Mouse (Mus musculus) forebrain, embryonic 10.5 days (tissue): ENCODE data around the gene Mpv17l. TPM values are rescaled to one million over a fixed set of nuclear protein-coding genes. Genes with fewer than 3 reads are reported as not detected.
"Not testable (repeated sequence)": the region's sequence is repeated elsewhere in the genome, so short reads cannot be mapped to it uniquely, and the experiment has no call there.

Source experiments
- DNase-seq: peaks from one replicate; pipeline ENCODE4 v3.0.0-alpha.2; 2017; ENCODE audit warnings: low spot score; ENCODE audit errors: extremely low spot score
- H3K27ac ChIP-seq: fragments of 300-500 bp; sonication (generic); 2 replicates; pipeline ENCODE4 v1.5.1; 2016; ENCODE audit warnings: mild to moderate bottlenecking
- H3K27me3 ChIP-seq: fragments of 300-500 bp; sonication (generic); 2 replicates; pipeline ENCODE4 v1.6.1; 2016; ENCODE audit warnings: mild to moderate bottlenecking; ENCODE audit not compliant: poor library complexity, severe bottlenecking
- H3K36me3 ChIP-seq: fragments of 300-500 bp; sonication (generic); replicated peaks from 2 replicates; pipeline ENCODE4 v1.6.1; 2016; ENCODE audit warnings: mild to moderate bottlenecking, moderate library complexity
- H3K4me1 ChIP-seq: fragments of 300-500 bp; sonication (generic); 2 replicates; pipeline ENCODE4 v1.6.1; 2016
- H3K4me3 ChIP-seq: fragments of 300-500 bp; sonication (generic); 2 replicates; pipeline ENCODE4 v1.5.1; 2016; ENCODE audit warnings: mild to moderate bottlenecking, moderate library complexity
- H3K9me3 ChIP-seq: fragments of 300-500 bp; sonication (generic); 2 replicates; pipeline ENCODE4 v1.6.1; 2016; ENCODE audit warnings: mild to moderate bottlenecking, moderate library complexity
- WGBS: fragments of 180-500 bp; shearing (Covaris S2); methylation state at CpG from one replicate; pipeline ENCODE4 v1.1.7; 2016; 5-methylcytosine and 5-hydroxymethylcytosine counted together
- polyA plus RNA-seq: library from polyadenylated mRNA; unstranded; fragments of >200 nt; fragmentation: Nextera tagmentation; extraction: Ambion mirVana; gene quantifications from 2 replicates; pipeline ENCODE4 v1.2.1, GENCODE M21; 2016

Mpv17l gene
- polyA plus RNA-seq, result 3.1 TPM in 2 replicates

DNA sequence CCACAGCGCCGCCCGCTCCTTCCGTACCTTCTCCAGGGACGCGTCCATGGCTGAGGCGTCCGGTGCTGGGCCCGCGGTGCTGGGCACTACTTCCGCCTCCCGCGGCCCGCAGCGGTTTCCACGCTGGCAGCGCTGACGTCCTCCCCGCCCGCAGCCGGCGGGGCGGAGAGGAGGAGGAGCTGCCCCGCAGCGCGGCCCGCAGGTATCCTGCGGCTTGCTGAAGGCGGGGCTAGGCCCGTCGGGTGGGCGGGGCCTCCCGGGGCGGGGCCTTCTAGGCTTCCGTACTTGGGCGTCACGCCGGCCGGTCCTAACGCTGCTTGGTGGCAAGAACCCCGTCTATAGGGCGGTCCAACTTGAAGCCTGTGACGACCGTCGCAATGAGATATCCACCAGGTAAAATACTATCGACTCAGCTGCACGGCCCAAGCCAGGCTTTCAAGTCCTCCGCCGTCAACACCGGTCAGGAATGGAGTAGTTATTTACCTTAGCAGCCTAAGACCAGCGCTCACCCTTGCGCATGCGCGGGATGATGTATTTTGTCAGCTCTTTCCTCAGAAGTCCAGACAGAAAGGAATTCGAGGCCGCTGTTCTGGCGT is at the start of gene Mpv17l, which contains the start of gene Pdxdc1:
Gene Mpv17l, plus strand, starts transcription at position 274 of the 596 bp plus-strand sequence.
Gene Pdxdc1, minus strand, starts transcription at position 244 of the 596 bp plus-strand sequence.
- peaks cover 15% of the 10 kb centered on the region for H3K4me1 ChIP-seq
- under 1% methylated on average over 57 of the region's 57 CpGs for WGBS

DNA sequence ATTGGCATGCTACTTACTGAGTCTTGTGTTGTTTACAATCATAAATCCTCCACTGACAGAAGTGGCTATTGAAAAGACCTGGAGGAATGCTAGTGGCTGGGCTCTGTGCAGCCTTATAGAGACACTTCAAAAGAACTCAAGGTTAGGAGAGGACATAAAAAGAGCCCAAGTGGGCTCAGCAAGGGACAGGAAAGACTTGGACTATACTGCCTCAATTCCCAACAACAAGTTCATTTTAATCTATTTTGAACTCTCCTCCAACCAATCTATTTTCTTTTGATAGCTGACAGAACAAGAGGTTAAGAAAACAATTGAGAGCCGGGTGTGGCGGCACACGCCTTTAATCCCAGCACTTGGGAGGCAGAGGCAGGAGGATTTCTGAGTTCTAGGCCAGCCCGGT is 49.1 kb upstream of the Mpv17l start:
- H3K27ac ChIP-seq, result no peak overlapping the region
- 91% methylated on average over 4 of the region's 4 CpGs for WGBS
- H3K27me3 ChIP-seq, result no peaks in the 10 kb centered on the region
- H3K36me3 ChIP-seq, result peaks cover 65% of the 10 kb centered on the region
- H3K4me1 ChIP-seq, result no peaks in the 10 kb centered on the region
- DNase-seq, result no peak
- H3K4me3 ChIP-seq, result no peak overlapping the region
- H3K9me3 ChIP-seq, result no peaks in the 10 kb centered on the region

More for the DNA sequence above, at the start of gene Mpv17l, which contains the start of gene Pdxdc1:
- H3K36me3 ChIP-seq, result no peaks in the 10 kb centered on the region
- no peaks in the 10 kb centered on the region for H3K9me3 ChIP-seq
- H3K27me3 ChIP-seq, result no peaks in the 10 kb centered on the region
- DNase-seq, result peak; percentile 97
- peak within 1 kb of the TSS; percentile 89 for H3K27ac ChIP-seq
- H3K4me3 ChIP-seq, result peak within 1 kb of the TSS; percentile 86

DNA sequence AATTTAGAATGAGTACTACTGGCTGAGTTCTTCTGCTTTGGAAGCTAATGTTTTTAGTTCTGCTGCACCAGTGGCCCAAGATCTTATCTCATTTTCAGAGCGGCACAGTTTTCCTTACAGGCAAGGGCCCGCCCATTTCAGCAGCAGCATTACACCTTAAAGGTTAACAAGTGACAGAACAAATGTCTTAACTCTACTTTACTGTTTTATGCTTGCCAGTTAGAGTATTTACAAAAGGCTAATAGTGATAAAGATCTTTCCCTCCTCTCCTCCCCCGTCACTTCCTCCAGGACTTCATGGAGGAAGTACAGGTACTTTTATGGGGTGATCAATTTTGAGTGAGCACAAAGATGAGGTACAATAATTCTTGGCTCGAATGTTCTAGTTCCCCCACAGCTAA is 36.9 kb upstream of the Mpv17l start:
- Histone ChIP-seq H3K27ac (no peak overlapping the region), H3K36me3 (peaks cover 32% of the 10 kb centered on the region), H3K4me3 (no peak overlapping the region), H3K27me3 (no peaks in the 10 kb centered on the region), H3K4me1 (peaks cover 12% of the 10 kb centered on the region), H3K9me3 (no peaks in the 10 kb centered on the region)
- 87% methylated on average over 4 of the region's 4 CpGs for WGBS
- no peak for DNase-seq

DNA sequence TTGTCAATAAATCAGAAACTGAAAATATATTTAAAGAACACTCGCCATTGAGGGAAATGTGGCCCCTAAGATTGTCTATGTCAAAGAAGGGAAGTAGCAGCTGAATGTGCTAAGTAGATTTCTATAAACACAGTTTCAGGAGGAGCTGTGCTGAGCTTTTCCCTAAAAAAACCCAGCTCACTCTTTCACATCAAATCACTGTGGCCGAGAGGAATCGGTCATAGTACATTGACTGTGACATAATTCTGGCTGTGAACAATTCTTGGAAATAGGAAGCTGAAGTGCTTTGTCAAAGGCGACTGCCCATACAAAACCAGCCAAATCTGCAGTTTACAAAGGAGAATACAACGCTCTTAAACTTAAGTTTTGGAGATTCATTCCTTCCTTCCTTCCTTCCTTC is 36.3 kb upstream of the Mpv17l start:
- DNase-seq, result no peak
- Histone ChIP-seq H3K4me3 (no peak overlapping the region), H3K9me3 (no peaks in the 10 kb centered on the region), H3K27ac (no peak overlapping the region), H3K27me3 (no peaks in the 10 kb centered on the region), H3K36me3 (peaks cover 33% of the 10 kb centered on the region), H3K4me1 (peaks cover 12% of the 10 kb centered on the region)
- 91% methylated on average over 5 of the region's 5 CpGs for WGBS

DNA sequence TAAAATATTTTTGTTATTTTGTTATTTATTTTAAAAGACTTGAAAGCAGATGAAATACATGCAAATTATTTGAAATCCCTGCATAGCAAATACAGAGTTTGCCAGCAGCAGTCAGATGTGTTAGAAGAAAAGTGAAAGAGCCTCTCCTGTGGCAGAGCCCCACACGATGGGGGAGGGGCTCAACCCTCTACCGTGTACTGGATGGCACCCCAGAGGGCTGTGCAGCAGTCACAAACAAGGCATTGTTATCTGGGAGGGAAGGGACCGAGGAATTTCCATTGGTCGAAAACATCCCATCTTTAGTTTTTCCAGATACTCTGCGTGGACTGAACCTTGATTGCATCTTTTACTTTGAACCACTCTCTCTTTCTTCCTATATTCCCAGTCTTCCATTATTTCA is 35.6 kb upstream of the Mpv17l start:
- not testable (repeated sequence) for H3K27me3 ChIP-seq, H3K27ac ChIP-seq, H3K9me3 ChIP-seq, DNase-seq
- H3K4me1 ChIP-seq, result peaks cover 12% of the 10 kb centered on the region
- H3K36me3 ChIP-seq, result peaks cover 38% of the 10 kb centered on the region
- H3K4me3 ChIP-seq, result peak overlapping the region; percentile 53
- WGBS, result 10% methylated on average over 5 of the region's 5 CpGs

DNA sequence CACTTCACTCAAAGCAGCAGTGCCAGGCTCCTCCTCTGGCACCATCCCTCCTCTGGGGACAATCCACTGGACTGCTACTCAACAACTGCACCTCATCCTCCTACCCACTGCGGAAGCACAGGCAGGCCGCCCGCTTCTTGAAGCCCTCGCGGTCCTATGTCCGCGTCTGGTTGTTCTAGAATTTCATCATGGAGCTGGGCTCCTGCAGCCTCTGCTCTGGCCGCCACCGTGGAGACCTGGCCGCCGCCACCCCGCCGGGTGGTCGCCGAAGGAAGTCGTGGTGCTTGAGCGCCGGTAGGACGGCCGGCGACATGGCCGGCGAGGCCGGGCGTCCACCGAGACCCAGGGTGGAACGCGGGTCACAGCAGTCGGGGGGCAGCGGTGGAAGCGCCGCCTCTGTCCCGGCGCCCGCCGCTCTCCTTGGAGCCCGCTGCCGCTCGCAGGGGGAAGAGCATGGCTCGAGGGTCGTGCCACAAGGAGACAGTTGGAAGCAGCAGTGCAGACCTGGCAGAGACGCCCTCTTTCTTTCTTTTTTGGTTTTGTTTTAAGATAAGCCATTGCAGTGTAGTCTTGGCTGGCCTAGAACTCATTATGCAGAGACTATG is 34.9 kb upstream of the Mpv17l start:
- Histone ChIP-seq H3K27ac (peak overlapping the region; percentile 83), H3K9me3 (no peaks in the 10 kb centered on the region), H3K27me3 (no peaks in the 10 kb centered on the region), H3K4me1 (peaks cover 12% of the 10 kb centered on the region), H3K4me3 (peak overlapping the region; percentile 53), H3K36me3 (peaks cover 33% of the 10 kb centered on the region)
- DNase-seq, result peak; percentile 31
- 4% methylated on average over 42 of the region's 42 CpGs for WGBS

DNA sequence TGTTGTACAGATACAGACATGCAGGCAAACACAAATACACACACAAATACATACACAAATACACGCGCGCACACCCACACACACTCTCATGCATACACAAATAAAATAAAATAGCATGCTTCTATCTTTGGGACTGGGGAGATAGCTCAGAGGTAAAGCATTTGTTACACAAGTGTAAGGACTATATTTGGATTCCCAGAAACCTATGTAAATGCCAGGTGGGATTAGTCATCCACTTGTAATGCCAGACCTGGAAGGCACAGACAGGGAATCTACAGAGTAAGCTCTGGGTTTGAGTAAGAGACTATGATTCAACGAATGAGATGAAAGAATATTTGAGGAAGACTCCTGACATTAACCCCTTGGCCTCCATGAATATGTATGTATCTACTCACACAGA is 27.5 kb upstream of the Mpv17l start:
- peaks cover 57% of the 10 kb centered on the region for H3K36me3 ChIP-seq
- no peaks in the 10 kb centered on the region for H3K9me3 ChIP-seq
- no peaks in the 10 kb centered on the region for H3K27me3 ChIP-seq
- 97% methylated on average over 4 of the region's 4 CpGs for WGBS
- no peaks in the 10 kb centered on the region for H3K4me1 ChIP-seq
- no peak overlapping the region for H3K27ac ChIP-seq
- no peak for DNase-seq
- no peak overlapping the region for H3K4me3 ChIP-seq

DNA sequence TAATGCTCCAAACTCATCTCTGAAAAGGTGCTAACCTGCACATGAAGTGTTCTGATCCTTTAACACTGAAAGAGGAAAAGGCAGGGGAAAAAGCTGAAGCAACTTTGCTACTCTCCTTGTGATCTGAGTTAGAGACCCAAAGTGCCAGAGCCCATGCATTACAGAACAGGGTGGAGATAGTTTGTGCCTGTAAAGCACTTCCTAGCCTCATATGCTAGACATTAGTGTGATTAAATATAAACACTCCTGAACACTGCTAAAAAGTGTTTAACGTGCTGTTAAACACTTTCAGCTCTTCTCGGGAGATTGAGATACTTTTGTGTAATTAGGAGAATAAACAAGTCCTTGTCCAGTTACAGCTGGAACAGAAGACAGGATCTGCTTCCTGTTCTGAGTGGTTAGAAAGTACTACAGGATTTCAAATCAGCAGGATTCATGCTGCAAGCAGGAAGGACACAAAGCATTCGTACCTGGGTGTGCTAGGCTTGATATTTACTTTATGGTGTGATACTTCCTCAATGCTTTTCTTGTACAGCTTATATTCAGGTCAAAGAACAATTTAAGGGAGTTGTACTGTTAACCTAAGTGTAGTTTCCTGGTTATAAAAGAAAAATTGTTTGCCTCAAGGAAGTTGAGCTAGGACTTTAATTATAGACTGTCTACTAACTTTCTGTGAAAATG is 19.7 kb upstream of the Mpv17l start:
- 63% methylated on average over 3 of the region's 3 CpGs for WGBS

DNA sequence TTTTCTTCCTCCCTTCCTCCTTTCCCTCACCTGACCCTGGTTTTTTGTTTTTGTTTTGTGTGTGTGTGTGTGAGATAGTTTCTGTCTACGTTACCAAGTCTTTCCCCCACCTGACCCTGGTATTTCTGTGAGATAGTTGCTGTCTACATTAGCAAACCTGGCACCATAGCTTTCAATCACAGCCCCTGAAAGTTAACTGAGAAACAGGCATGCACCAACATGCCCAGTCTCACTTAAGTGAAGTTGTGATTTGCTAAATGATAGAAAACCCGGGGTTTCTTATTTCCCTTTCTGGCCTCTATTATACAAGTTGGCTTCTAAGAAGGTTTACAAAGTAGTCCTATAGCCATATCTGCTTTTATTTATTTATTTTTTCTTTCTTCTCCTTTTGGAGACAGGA is 12.5 kb upstream of the Mpv17l start:
- no peak overlapping the region for H3K4me3 ChIP-seq
- no peaks in the 10 kb centered on the region for H3K36me3 ChIP-seq
- H3K27ac ChIP-seq, result no peak overlapping the region
- 82% methylated on average over 2 of the region's 2 CpGs for WGBS
- no peaks in the 10 kb centered on the region for H3K4me1 ChIP-seq
- no peaks in the 10 kb centered on the region for H3K27me3 ChIP-seq
- H3K9me3 ChIP-seq, result no peaks in the 10 kb centered on the region
- DNase-seq, result no peak

More for the DNA sequence above, 19.7 kb upstream of the Mpv17l start:
- Histone ChIP-seq H3K36me3 (peaks cover 9% of the 10 kb centered on the region), H3K27me3 (no peaks in the 10 kb centered on the region), H3K4me1 (no peaks in the 10 kb centered on the region), H3K9me3 (no peaks in the 10 kb centered on the region), H3K4me3 (no peak overlapping the region), H3K27ac (no peak overlapping the region)
- no peak for DNase-seq

DNA sequence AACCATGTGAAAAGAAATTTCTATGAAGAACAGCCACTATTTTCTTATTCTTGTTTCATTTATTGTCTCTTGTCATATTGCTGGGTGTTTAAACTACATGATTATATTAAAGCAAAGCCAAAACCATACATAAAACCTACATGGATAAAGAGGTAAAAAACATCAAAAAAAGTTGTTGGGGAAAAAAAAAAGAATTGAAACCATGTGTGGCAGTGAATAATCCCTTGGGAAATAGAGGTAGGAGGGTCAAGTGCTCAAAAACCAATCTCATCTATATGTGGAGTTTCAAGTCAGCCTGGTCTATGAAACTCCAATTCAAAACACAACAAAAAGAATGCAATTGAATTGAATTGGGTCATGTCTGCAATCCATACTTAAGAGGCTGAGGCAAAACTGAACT is 10.1 kb upstream of the Mpv17l start:
- no peak for DNase-seq
- Histone ChIP-seq H3K4me1 (no peaks in the 10 kb centered on the region), H3K27ac (no peak overlapping the region), H3K27me3 (no peaks in the 10 kb centered on the region), H3K9me3 (no peaks in the 10 kb centered on the region), H3K4me3 (no peak overlapping the region), H3K36me3 (no peaks in the 10 kb centered on the region)

DNA sequence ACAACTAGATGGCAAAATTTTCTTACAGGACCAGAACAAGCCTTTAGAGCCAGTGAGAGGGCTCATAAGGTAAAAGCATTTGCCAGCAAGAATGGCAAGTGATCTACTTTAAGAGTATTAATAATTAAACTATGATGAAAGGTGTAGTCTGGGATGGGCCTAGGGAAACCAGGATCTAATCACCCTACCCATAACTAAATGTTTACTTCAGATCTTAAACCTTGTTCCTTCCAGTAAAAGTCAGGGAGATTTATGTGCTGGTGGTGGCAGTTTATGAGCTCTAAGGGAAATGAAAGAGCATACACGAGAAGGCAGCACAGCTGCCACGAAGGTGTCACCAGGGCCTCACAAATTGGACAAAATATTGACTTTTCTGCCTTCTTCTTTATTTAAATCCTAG is 8.9 kb upstream of the Mpv17l start:
- DNase-seq, result no peak
- Histone ChIP-seq H3K27ac (no peak overlapping the region), H3K27me3 (no peaks in the 10 kb centered on the region), H3K9me3 (no peaks in the 10 kb centered on the region), H3K4me1 (no peaks in the 10 kb centered on the region), H3K36me3 (no peaks in the 10 kb centered on the region), H3K4me3 (no peak overlapping the region)
- WGBS, result 99% methylated on average over 2 of the region's 2 CpGs

DNA sequence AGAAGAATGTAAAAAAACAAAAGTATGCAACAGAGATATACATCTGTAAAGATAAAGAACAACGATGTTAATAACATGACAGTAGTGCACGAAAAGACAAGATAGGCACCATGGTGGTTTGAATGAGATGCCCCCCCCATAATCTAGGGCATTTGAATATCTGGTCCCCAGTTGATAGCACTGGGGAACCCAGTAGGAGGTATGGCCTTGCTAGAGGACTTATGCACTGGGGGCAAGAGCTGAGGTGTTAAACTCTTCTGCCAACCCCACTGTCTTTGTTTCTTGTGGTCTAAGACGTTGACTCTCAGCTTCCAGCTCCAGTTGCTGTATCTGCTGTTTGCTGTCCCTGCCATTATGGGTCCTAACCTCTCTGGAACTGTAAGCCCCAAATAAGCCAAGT is 7.2 kb upstream of the Mpv17l start:
- DNase-seq, result no peak
- Histone ChIP-seq H3K4me1 (no peaks in the 10 kb centered on the region), H3K9me3 (no peaks in the 10 kb centered on the region), H3K27me3 (no peaks in the 10 kb centered on the region), H3K27ac (no peak overlapping the region), H3K4me3 (no peak overlapping the region), H3K36me3 (no peaks in the 10 kb centered on the region)
- 96% methylated on average over 3 of the region's 3 CpGs for WGBS

DNA sequence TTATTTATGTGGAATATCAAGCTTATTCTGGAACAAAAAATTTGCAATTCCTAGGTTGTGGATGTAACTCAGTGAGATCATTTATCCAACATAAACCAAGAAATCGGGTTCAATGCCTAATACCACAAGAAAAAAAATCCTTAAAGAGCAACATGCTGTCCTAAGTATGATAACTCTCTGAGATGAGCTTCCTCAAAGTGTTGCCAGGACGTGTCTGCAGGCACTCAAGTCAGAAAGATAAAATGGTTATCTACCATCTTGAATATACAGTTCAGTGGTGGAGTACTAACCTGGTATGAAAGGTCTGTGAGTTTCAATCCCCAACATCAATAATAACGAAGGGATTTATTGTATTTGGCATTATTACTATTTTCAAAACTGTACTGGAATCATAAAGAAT is 6.6 kb upstream of the Mpv17l start:
- H3K27me3 ChIP-seq, result no peaks in the 10 kb centered on the region
- no peak overlapping the region for H3K4me3 ChIP-seq
- no peaks in the 10 kb centered on the region for H3K9me3 ChIP-seq
- H3K4me1 ChIP-seq, result peaks cover 2% of the 10 kb centered on the region
- 87% methylated on average over 3 of the region's 3 CpGs for WGBS
- H3K36me3 ChIP-seq, result no peaks in the 10 kb centered on the region
- H3K27ac ChIP-seq, result no peak overlapping the region
- DNase-seq, result no peak
